Mouse (Mus musculus): Measurements from ENCODE around the gene Fars2. TPM values are rescaled to one million over a fixed set of nuclear protein-coding genes. Genes with fewer than 3 reads are reported as not detected.

Gene Fars2
- polyA plus RNA-seq, 1 experiment from 2014 or later: 25.2 TPM

GRCm38 (mm10) chr13:36113181-36113580 is 4.0 kb upstream of the Fars2 start:
- no peak for DNase-seq (ENCODE audit: low spot score)
- Histone ChIP-seq H3K27me3 (ENCODE audit: low read depth, poor library complexity, severe bottlenecking) (no peaks in the 10 kb centered on the region), H3K27ac (replicated peaks) (no peak overlapping the region), H3K9me3 (replicated peaks) (no peaks in the 10 kb centered on the region), H3K36me3 (no peaks in the 10 kb centered on the region), H3K4me1 (peaks cover 12% of the 10 kb centered on the region), H3K4me3 (no peak overlapping the region)
- 91% methylated on average over 5 of the region's 5 CpGs for WGBS

DNA sequence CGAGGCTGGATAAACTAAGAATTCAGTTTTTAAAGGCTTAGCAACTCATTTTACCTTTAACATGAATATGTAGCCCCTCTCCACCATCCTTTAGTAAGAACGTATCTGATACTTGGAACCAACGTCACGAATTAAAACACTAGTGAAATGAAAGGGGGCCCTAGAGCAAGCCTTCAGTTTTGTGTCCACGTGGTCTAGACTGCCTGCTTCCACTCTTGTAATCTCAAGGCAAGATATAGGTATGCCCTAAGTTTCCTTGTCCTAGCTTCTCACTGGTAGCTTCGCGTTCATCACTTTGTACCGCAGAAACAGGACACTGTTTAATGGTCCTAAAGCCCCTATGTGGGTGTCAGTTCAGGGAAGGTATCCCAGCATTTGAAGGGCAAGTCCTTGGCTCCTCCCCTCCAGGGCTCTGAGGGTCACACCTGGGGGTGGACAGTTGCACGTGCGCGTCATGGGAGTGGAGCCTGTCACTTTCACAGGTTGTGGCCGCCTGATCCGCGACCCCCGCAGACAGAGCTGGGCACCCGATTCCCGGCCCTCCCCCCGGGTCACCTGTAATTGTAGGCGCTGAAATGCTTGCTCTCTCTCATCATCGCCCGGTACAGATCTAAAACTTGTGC is 581 bp upstream of the Fars2 start:
- 7% methylated on average over 21 of the region's 21 CpGs for WGBS

DNA sequence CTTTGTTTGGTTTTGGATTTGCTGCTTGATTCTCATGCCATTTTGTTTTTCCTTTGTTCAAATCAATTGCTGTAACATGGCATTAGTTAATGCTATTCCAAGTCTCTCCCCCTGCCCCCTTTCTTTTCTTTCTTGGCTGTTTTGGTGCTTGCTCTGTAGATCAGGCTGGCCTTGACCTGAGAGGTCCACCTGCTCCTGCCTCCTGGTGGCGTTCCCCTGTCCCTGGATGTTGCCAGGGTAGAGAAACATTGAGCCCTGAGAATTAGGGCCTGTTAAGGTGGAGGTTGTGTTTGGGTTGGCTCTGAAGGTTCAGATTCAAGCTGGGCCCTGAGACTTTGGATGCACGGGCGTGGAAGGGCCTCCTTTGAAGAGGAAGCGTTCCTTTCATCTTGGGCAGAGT is 2.5 kb downstream of the Fars2 start:
- H3K9me3 ChIP-seq (replicated peaks): no peaks in the 10 kb centered on the region
- no peak for DNase-seq (ENCODE audit: low spot score)
- H3K4me1 ChIP-seq: peaks cover 28% of the 10 kb centered on the region
- no peak overlapping the region for H3K27ac ChIP-seq (replicated peaks)
- no peak overlapping the region for H3K4me3 ChIP-seq
- no peaks in the 10 kb centered on the region for H3K36me3 ChIP-seq
- WGBS: 74% methylated on average over 4 of the region's 4 CpGs
- no peaks in the 10 kb centered on the region for H3K27me3 ChIP-seq (ENCODE audit: low read depth, poor library complexity, severe bottlenecking)

More for the DNA sequence above, 581 bp upstream of the Fars2 start:
- no peaks in the 10 kb centered on the region for H3K36me3 ChIP-seq
- peak overlapping the region; percentile 75 for H3K4me3 ChIP-seq
- H3K9me3 ChIP-seq (replicated peaks): no peaks in the 10 kb centered on the region
- peaks cover 28% of the 10 kb centered on the region for H3K4me1 ChIP-seq
- H3K27me3 ChIP-seq (ENCODE audit: low read depth, poor library complexity, severe bottlenecking): no peaks in the 10 kb centered on the region
- H3K27ac ChIP-seq (replicated peaks): peak overlapping the region; percentile 99
- DNase-seq (ENCODE audit: low spot score): peak; percentile 41

- DNase-seq (ENCODE audit: low spot score): no peak
- no peak overlapping the region for H3K27ac ChIP-seq (replicated peaks)
These were observed 3.4 kb downstream of the Fars2 start for GRCm38 (mm10) chr13:36120606-36121005.

GRCm38 (mm10) chr13:36129360-36130054 is 12.3 kb downstream of the Fars2 start:
- H3K9me3 ChIP-seq (replicated peaks): no peaks in the 10 kb centered on the region
- H3K27ac ChIP-seq (replicated peaks): no peak overlapping the region
- peaks cover 4% of the 10 kb centered on the region; the same call in 1 of the 2 replicates for H3K36me3 ChIP-seq
- no peak for DNase-seq (ENCODE audit: low spot score)
- no peak overlapping the region for H3K4me3 ChIP-seq
- H3K27me3 ChIP-seq (ENCODE audit: low read depth, poor library complexity, severe bottlenecking): no peaks in the 10 kb centered on the region
- 83% methylated on average over 2 of the region's 2 CpGs for WGBS
- no peaks in the 10 kb centered on the region for H3K4me1 ChIP-seq

More at GRCm38 (mm10) chr13:36120606-36121005, 3.4 kb downstream of the Fars2 start:
- Histone ChIP-seq H3K4me1 (peaks cover 28% of the 10 kb centered on the region), H3K36me3 (no peaks in the 10 kb centered on the region), H3K27me3 (ENCODE audit: low read depth, poor library complexity, severe bottlenecking) (no peaks in the 10 kb centered on the region), H3K9me3 (replicated peaks) (no peaks in the 10 kb centered on the region), H3K4me3 (no peak overlapping the region)

- H3K27ac ChIP-seq (replicated peaks): no peak overlapping the region
- no peaks in the 10 kb centered on the region for H3K27me3 ChIP-seq (ENCODE audit: low read depth, poor library complexity, severe bottlenecking)
- H3K4me3 ChIP-seq: no peak overlapping the region
- no peaks in the 10 kb centered on the region for H3K9me3 ChIP-seq (replicated peaks)
- 92% methylated on average over 5 of the region's 5 CpGs for WGBS
- no peaks in the 10 kb centered on the region for H3K4me1 ChIP-seq
- no peak for DNase-seq (ENCODE audit: low spot score)
- peaks cover 4% of the 10 kb centered on the region; the same call in 1 of the 2 replicates for H3K36me3 ChIP-seq
These were observed 14.2 kb downstream of the Fars2 start for GRCm38 (mm10) chr13:36131401-36131800.

DNA sequence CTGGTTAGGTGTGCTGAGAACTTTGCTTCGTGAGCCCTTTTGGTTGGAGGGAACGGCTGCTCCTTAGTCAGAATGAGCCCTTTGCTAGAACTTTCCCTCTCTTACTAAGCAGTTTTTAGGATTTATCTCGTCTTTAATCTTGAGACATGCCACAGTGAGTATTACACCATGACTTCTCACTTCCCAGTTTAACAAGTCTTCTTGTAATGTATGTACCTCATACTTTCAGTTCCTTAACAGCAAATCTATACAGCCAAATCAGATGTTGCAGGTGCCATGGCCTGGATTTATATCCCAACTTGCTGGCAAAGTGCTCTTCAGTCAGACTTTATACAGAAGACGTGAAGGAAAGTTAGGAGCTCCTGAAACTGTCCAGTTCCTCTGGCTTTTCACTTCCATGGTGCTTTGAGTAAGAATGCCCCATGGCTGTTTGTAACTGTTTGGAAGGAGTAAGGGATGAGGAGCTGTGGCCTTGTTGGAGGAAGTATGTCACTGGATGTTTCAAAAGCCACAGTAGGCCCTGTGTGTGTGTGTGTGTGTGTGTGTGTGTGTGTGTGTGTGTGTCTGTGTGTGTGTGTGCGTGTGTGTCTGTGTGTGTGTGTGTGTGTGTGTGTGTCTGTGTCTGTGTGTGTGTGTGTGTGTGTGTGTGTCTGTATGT is 14.9 kb downstream of the Fars2 start:
- Histone ChIP-seq H3K4me1 (no peaks in the 10 kb centered on the region), H3K9me3 (replicated peaks) (no peaks in the 10 kb centered on the region), H3K27me3 (ENCODE audit: low read depth, poor library complexity, severe bottlenecking) (no peaks in the 10 kb centered on the region), H3K27ac (replicated peaks) (no peak overlapping the region), H3K36me3 (peaks cover 4% of the 10 kb centered on the region; the same call in 1 of the 2 replicates), H3K4me3 (no peak overlapping the region)
- no peak for DNase-seq (ENCODE audit: low spot score)
- 86% methylated on average over 5 of the region's 5 CpGs for WGBS

DNA sequence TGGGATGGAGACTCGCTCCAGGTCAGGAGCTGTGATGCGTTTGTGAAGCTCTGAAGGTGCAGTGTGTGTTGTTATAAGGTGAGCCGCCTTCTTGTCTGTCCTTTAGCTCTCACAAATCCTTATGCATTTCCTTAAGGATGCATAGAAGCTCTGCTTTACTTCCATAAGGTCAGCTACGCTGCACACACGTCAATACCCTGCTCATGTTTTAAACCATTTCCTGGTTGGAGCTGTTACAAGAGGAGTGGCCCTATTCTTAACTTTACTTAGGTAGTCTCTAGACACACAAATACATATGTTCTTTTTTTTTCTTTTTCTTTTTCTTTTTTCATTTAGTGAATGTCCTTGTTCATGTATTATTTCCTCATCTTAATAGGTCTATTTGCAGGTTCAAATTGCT is 22.5 kb downstream of the Fars2 start:
- no peak for DNase-seq (ENCODE audit: low spot score)
- no peaks in the 10 kb centered on the region for H3K9me3 ChIP-seq (replicated peaks)
- H3K27me3 ChIP-seq (ENCODE audit: low read depth, poor library complexity, severe bottlenecking): no peaks in the 10 kb centered on the region
- WGBS: 82% methylated on average over 5 of the region's 5 CpGs
- H3K4me3 ChIP-seq: no peak overlapping the region
- H3K4me1 ChIP-seq: peaks cover 22% of the 10 kb centered on the region
- H3K27ac ChIP-seq (replicated peaks): no peak overlapping the region
- no peaks in the 10 kb centered on the region for H3K36me3 ChIP-seq

GRCm38 (mm10) chr13:36140247-36141016 is 23.2 kb downstream of the Fars2 start:
- 75% methylated on average over 5 of the region's 5 CpGs for WGBS
- H3K9me3 ChIP-seq (replicated peaks): no peaks in the 10 kb centered on the region
- no peak overlapping the region for H3K27ac ChIP-seq (replicated peaks)
- no peaks in the 10 kb centered on the region for H3K27me3 ChIP-seq (ENCODE audit: low read depth, poor library complexity, severe bottlenecking)
- H3K4me3 ChIP-seq: no peak overlapping the region
- DNase-seq (ENCODE audit: low spot score): no peak
- no peaks in the 10 kb centered on the region for H3K36me3 ChIP-seq
- H3K4me1 ChIP-seq: peaks cover 29% of the 10 kb centered on the region

GRCm38 (mm10) chr13:36145601-36146000 is 28.4 kb downstream of the Fars2 start:
- H3K27ac ChIP-seq (replicated peaks): no peak overlapping the region
- no peak overlapping the region for H3K4me3 ChIP-seq
- no peak for DNase-seq (ENCODE audit: low spot score)
- no peaks in the 10 kb centered on the region for H3K9me3 ChIP-seq (replicated peaks)
- 88% methylated on average over 1 of the region's 1 CpGs for WGBS
- no peaks in the 10 kb centered on the region for H3K36me3 ChIP-seq
- H3K4me1 ChIP-seq: peaks cover 70% of the 10 kb centered on the region
- H3K27me3 ChIP-seq (ENCODE audit: low read depth, poor library complexity, severe bottlenecking): no peaks in the 10 kb centered on the region

DNA sequence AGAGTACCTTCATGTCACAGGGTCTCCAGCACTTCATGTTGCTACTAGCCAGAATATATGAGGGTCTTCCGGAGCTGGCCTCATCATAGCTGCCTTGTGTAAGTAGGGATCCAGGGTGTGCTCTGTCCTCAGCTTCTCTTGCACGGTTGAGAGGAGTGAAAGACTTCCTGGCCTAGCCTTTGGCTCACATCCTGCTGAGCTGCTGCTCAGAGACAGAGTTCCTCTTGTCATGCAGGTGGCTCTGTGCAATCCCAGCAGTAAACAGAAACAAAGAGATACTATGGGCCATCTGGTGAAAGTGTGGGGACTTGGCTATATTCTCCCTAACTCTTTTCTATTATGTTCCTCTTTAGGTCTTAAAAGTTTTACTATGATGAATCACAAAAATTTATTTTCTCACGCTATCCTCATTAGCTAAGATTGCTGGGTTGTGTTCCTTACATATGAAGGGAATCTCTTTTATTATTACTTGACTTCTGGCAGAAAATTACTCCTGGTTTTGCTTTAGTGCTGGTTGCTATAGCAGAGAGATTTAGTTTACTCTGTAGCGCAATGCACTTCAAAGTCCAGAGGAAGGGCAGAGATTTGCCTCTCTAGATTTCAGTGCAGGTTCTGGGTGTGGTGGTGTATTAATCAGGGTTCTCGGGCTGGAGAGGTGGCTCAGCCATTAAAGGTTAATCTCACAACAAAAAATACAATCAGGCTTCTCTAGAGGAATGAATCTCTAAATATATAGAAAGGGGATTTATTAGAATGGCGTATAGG is 32.1 kb downstream of the Fars2 start:
- H3K9me3 ChIP-seq (replicated peaks): no peaks in the 10 kb centered on the region
- DNase-seq (ENCODE audit: low spot score): no peak
- 42% methylated on average over 6 of the region's 6 CpGs for WGBS
- peaks cover 52% of the 10 kb centered on the region for H3K4me1 ChIP-seq
- H3K27ac ChIP-seq (replicated peaks): no peak overlapping the region
- no peak overlapping the region for H3K4me3 ChIP-seq
- no peaks in the 10 kb centered on the region for H3K36me3 ChIP-seq
- H3K27me3 ChIP-seq (ENCODE audit: low read depth, poor library complexity, severe bottlenecking): no peaks in the 10 kb centered on the region

GRCm38 (mm10) chr13:36150272-36150671 is 33.1 kb downstream of the Fars2 start:
- no peak overlapping the region for H3K27ac ChIP-seq (replicated peaks)
- no peaks in the 10 kb centered on the region for H3K9me3 ChIP-seq (replicated peaks)
- peaks cover 46% of the 10 kb centered on the region for H3K4me1 ChIP-seq
- H3K27me3 ChIP-seq (ENCODE audit: low read depth, poor library complexity, severe bottlenecking): no peaks in the 10 kb centered on the region
- H3K36me3 ChIP-seq: no peaks in the 10 kb centered on the region
- 49% methylated on average over 5 of the region's 5 CpGs for WGBS
- no peak overlapping the region for H3K4me3 ChIP-seq
- DNase-seq (ENCODE audit: low spot score): no peak

Data from midbrain, embryonic 10.5 days (tissue).